Comparison of ENCODE assay signal across 7 mouse cellular contexts in genomic region chr3:94839101-94839500, GRCm38 (mm10). TPM values are rescaled to one million over a fixed set of nuclear protein-coding genes. Genes with fewer than 3 reads are reported as not detected.
A peak's percentile ranks its signal among the peaks of the same experiment; 100 is the strongest.
DNase-seq lines count a peak whose midpoint lies in the region; ATAC-seq and TF ChIP-seq lines count a peak whose summit lies in the region.

No protein-coding gene starts in this region.

- H3K4me3 ChIP-seq in left cerebral cortex, adult 2 months, result peak overlapping the region; percentile 66
- peak overlapping the region; percentile 77 for H3K4me3 ChIP-seq in forebrain, embryonic 12.5 days (replicated peaks)
- peak overlapping the region; percentile 70 for H3K4me3 ChIP-seq in limb, embryonic 12.5 days (replicated peaks)
- H3K4me3 ChIP-seq in stomach, embryonic 14.5 days (ENCODE audit: low read depth, low read length), result peak overlapping the region; percentile 49; the same call in 1 of the 2 replicates

- H3K4me1 ChIP-seq in forebrain, embryonic 12.5 days, result peaks cover 20% of the 10 kb centered on the region
- H3K4me1 ChIP-seq in limb, embryonic 12.5 days (replicated peaks), result peaks cover 12% of the 10 kb centered on the region
- H3K4me1 ChIP-seq in stomach, embryonic 14.5 days (ENCODE audit: control insufficient read depth, insufficient read depth, low read length), result 0 out of 2 replicates have a peak, but pooled peaks cover 6% of the 10 kb centered on the region

- H3K27me3 ChIP-seq in forebrain, embryonic 12.5 days, result no peaks in the 10 kb centered on the region
- no peaks in the 10 kb centered on the region for H3K27me3 ChIP-seq in limb, embryonic 12.5 days
- no peaks in the 10 kb centered on the region for H3K27me3 ChIP-seq in stomach, embryonic 14.5 days (ENCODE audit: control insufficient read depth, insufficient read depth, low read length)

- no peak for TF ChIP-seq CTCF in left cerebral cortex, adult 2 months (IDR thresholded peaks at IDR 0.05)

- WGBS in forebrain, embryonic 12.5 days, result 73% methylated on average over 5 of the region's 5 CpGs
- 80% methylated on average over 5 of the region's 5 CpGs for WGBS in limb, embryonic 12.5 days
- 68% methylated on average over 5 of the region's 5 CpGs for WGBS in stomach, embryonic 14.5 days

- DNase-seq in left cerebral cortex, adult 2 months (ENCODE audit: extremely low spot score in 1 of 2, low spot score in 2 of 2), result no peak
- DNase-seq in left cerebral cortex, postnatal 36 days (ENCODE audit: low spot score in 2 of 2), result no peak
- DNase-seq in frontal cortex, postnatal 25 days (ENCODE audit: low spot score in 2 of 2), result no peak

- H3K4me2 ChIP-seq in forebrain, embryonic 12.5 days, result peak overlapping the region; percentile 70
- H3K4me2 ChIP-seq in limb, embryonic 12.5 days, result peak overlapping the region; percentile 78
- H3K4me2 ChIP-seq in stomach, embryonic 14.5 days (replicated peaks; ENCODE audit: low read depth, low read length), result peak overlapping the region; percentile 55

- H3K9me3 ChIP-seq in forebrain, embryonic 12.5 days, result no peaks in the 10 kb centered on the region
- no peaks in the 10 kb centered on the region for H3K9me3 ChIP-seq in limb, embryonic 12.5 days
- H3K9me3 ChIP-seq in stomach, embryonic 14.5 days (ENCODE audit: control insufficient read depth, low read depth, low read length), result no peaks in the 10 kb centered on the region

- peak overlapping the region; percentile 88; the same call in 1 of the 2 replicates for H3K9ac ChIP-seq in forebrain, embryonic 12.5 days
- no peak overlapping the region for H3K9ac ChIP-seq in limb, embryonic 12.5 days (replicated peaks)
- H3K9ac ChIP-seq in stomach, embryonic 14.5 days (replicated peaks; ENCODE audit: low read depth, low read length), result no peak overlapping the region

- H3K27ac ChIP-seq in left cerebral cortex, adult 2 months, result peak overlapping the region; percentile 95
- no peak overlapping the region for H3K27ac ChIP-seq in forebrain, embryonic 12.5 days
- H3K27ac ChIP-seq in limb, embryonic 12.5 days, result no peak overlapping the region
- peak overlapping the region; percentile 97; the same call in 1 of the 2 replicates for H3K27ac ChIP-seq in stomach, embryonic 14.5 days (ENCODE audit: low read length)

- intact Hi-C loops in left cerebral cortex, adult 2 months (cut with DNase I), result loop anchor here (2.0 to 5.0 kb wide), 3 partner anchors 48 to 257 kb away; partner anchors contain the start of genes Cgn, Psmb4 and Snx27
- intact Hi-C loops in left cerebral cortex, postnatal 36 days (cut with DNase I), result no loop called here

- H3K36me3 ChIP-seq in forebrain, embryonic 12.5 days (replicated peaks), result no peaks in the 10 kb centered on the region
- no peaks in the 10 kb centered on the region for H3K36me3 ChIP-seq in limb, embryonic 12.5 days
- no peaks in the 10 kb centered on the region for H3K36me3 ChIP-seq in stomach, embryonic 14.5 days (ENCODE audit: control insufficient read depth, insufficient read depth, low read length)

- ATAC-seq in forebrain, embryonic 12.5 days (ENCODE audit: low FRiP score), result no peak
- no peak for ATAC-seq in limb, embryonic 12.5 days (ENCODE audit: insufficient number of reproducible peaks, insufficient read depth, low FRiP score, low TSS enrichment, low read depth)
- no peak for ATAC-seq in stomach, embryonic 14.5 days (ENCODE audit: insufficient number of reproducible peaks, insufficient read depth, low FRiP score, low read depth)
- no peak for ATAC-seq in megakaryocyte, adult 5-6 weeks (ENCODE audit: poor library complexity, severe bottlenecking)

RNA-seq across cellular contexts. Expression of gene Pogz, which starts 1.7 kb away (rescaled TPM):
- 10 to 100 TPM; 57.4 to 60.2 TPM for total RNA-seq in left cerebral cortex, adult 2 months (2021)
- total RNA-seq in left cerebral cortex, postnatal 36 days (2021), result 10 to 100 TPM; 48.9 to 69.1 TPM
- 27.6 and 28.8 TPM in 2 replicates for polyA plus RNA-seq in forebrain, embryonic 12.5 days (2016; fragmentation: Nextera tagmentation; extraction: Ambion mirVana)
- 21.0 and 23.0 TPM in 2 replicates for polyA plus RNA-seq in limb, embryonic 12.5 days (2016; fragmentation: Nextera tagmentation; extraction: Ambion mirVana)
- polyA plus RNA-seq in stomach, embryonic 14.5 days (2014; fragmentation: Nextera tagmentation; extraction: Ambion mirVana), result 25.5 TPM in 2 replicates
- 28.8 and 41.8 TPM in 2 replicates for total RNA-seq in megakaryocyte, adult 5-6 weeks (2015)
- 12.1 and 14.4 TPM in 2 replicates for total RNA-seq in megakaryocyte, adult 5-6 weeks (2017)

RNA-seq across cellular contexts. Expression of gene Psmb4, which starts 47.7 kb away (rescaled TPM):
- total RNA-seq in left cerebral cortex, adult 2 months (2021), result 100 to 1,000 TPM; 245 to 288 TPM
- total RNA-seq in left cerebral cortex, postnatal 36 days (2021), result 100 to 1,000 TPM; 267 TPM
- 295 and 311 TPM in 2 replicates for polyA plus RNA-seq in forebrain, embryonic 12.5 days (2016; fragmentation: Nextera tagmentation; extraction: Ambion mirVana)
- polyA plus RNA-seq in limb, embryonic 12.5 days (2016; fragmentation: Nextera tagmentation; extraction: Ambion mirVana), result 316 and 330 TPM in 2 replicates
- polyA plus RNA-seq in stomach, embryonic 14.5 days (2014; fragmentation: Nextera tagmentation; extraction: Ambion mirVana), result 334 and 336 TPM in 2 replicates
- total RNA-seq in megakaryocyte, adult 5-6 weeks (2015), result 344 and 379 TPM in 2 replicates
- total RNA-seq in megakaryocyte, adult 5-6 weeks (2017), result 179 and 223 TPM in 2 replicates

RNA-seq across cellular contexts. Expression of gene Cgn, which starts 52.8 kb away (rescaled TPM):
- 1 to 10 TPM; 4.5 TPM for total RNA-seq in left cerebral cortex, adult 2 months (2021)
- 1 to 10 TPM; 2.9 to 4.0 TPM for total RNA-seq in left cerebral cortex, postnatal 36 days (2021)
- polyA plus RNA-seq in forebrain, embryonic 12.5 days (2016; fragmentation: Nextera tagmentation; extraction: Ambion mirVana), result 5.9 and 6.0 TPM in 2 replicates
- polyA plus RNA-seq in limb, embryonic 12.5 days (2016; fragmentation: Nextera tagmentation; extraction: Ambion mirVana), result 6.2 and 6.8 TPM in 2 replicates
- polyA plus RNA-seq in stomach, embryonic 14.5 days (2014; fragmentation: Nextera tagmentation; extraction: Ambion mirVana), result 31.9 and 35.2 TPM in 2 replicates
- total RNA-seq in megakaryocyte, adult 5-6 weeks (2015), result not detected in 2 replicates
- total RNA-seq in megakaryocyte, adult 5-6 weeks (2017), result not detected in 2 replicates

Comparison
In these comparisons a context has a peak if more than half of its experiments do, and no peak if none do; other contexts are left out.
1. H3K27ac ChIP-seq: peak in left cerebral cortex, adult 2 months (single experiment) and stomach, embryonic 14.5 days (single experiment); none in forebrain, embryonic 12.5 days (single experiment) and limb, embryonic 12.5 days (single experiment).
2. Peak in every context shown above with its lines, with median percentiles within 50 percentile points of each other: H3K4me3 ChIP-seq and H3K4me2 ChIP-seq.